Mouse (Mus musculus) yolk sac, embryonic 10.5 days (tissue): ENCODE results near the gene Osbpl11.

Source experiments
- DNase-seq: peaks from one replicate; pipeline ENCODE4 v3.0.0-alpha.2; 2017; ENCODE audit warnings: low spot score

The Osbpl11 gene

DNA sequence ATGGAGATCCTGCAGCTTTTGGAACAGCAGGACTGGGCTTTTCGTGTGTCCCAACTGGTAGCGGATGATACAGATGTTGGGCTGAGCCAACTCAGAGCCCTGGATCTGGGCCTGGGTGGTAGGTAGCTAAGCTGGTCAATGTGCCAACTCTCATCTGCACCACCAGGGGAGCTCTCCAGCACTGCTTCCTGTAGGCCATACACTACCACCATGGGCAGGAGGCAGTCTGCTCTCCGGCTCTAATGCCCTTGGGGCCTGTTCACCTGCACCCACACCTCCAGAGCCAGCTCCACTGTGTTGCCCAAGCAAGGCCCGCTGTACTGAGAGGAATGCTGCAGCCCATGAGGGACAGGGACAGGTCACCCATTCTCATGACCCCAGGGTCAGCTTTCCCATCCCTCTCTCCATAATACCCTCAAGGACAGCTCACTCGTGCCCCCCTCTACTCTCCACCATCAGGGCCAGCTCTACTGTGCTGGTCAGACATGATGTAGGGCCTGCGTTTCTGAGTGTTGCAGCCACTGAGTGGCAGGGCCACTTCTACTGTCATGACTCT lies 59.3 kb downstream of the Osbpl11 start:
- DNase-seq, result no peak

GRCm38 (mm10) chr16:33244933-33245470 lies 60.1 kb downstream of the Osbpl11 start:
- DNase-seq, result no peak

GRCm38 (mm10) chr16:33246526-33246925 lies 61.7 kb downstream of the Osbpl11 start:
- no peak for DNase-seq

DNA sequence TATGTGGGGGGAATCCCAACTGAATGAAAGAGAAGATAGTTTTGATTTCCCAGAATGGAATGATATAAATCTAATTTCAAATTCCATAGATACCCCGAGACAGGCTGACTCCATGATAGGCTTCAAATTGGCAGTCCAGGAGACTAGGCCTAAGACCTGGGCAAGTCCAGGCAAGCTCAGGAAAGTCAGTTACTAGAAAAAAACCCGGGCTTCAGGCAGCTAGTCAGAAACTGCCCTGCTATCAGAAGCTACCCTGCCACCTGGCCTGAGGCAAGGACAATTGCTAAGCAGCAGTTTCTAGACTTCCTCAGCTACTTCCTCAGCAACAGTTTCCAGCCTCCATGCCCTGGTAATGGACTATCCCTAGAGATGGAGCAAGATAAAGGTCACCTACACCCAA lies 62.1 kb downstream of the Osbpl11 start:
- no peak for DNase-seq

GRCm38 (mm10) chr16:33250651-33251120 lies 65.8 kb downstream of the Osbpl11 start:
- DNase-seq, result no peak

DNA sequence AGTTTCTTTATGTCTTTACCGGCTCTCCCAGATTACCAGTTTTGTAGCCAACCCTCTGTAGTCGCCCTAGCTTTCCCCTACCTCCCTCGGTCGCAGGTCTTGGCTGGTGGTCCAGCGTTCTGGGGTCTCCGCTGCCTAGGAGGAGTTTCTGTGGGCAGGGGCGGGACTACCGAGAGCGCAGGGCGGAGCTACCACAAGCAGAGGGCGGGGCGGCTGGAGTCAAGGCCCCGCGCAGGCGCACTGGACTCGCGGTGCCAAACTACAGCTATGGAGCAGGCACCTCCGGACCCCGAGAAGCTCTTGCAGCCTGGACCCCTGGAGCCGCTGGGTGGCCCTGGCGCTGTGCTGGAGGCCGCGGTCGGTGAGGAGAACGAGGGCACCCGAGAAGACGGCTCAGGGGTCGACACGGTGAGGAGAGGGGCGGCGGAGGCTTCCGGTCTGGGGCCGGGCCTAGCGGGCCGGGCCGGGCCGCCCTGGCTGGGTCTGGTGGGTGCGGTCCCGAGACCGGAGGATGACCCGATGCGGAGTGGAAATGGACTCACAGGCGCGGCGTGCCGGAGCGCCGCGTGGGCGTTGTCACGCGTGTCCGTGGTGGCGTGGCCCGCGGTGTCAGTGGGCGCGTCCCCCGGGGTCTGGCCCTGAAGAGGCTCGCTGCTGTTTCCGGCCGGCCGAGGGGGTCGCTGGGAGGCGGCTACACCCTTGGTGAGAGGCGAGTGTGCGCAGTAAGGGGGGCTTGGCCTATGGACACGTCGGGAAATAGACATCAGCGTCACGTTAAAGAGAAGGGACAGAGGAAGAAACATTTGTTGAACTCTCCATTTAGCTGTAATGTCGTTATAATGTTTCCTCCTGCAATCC lies 66.6 kb downstream of the Osbpl11 start, which contains the start of gene Snx4:
Gene Snx4, plus strand, starts transcription at position 249 of the 858 bp plus-strand sequence.
- DNase-seq, result peak; percentile 95

GRCm38 (mm10) chr16:33255601-33256000 lies 70.7 kb downstream of the Osbpl11 start:
- DNase-seq, result no peak

DNA sequence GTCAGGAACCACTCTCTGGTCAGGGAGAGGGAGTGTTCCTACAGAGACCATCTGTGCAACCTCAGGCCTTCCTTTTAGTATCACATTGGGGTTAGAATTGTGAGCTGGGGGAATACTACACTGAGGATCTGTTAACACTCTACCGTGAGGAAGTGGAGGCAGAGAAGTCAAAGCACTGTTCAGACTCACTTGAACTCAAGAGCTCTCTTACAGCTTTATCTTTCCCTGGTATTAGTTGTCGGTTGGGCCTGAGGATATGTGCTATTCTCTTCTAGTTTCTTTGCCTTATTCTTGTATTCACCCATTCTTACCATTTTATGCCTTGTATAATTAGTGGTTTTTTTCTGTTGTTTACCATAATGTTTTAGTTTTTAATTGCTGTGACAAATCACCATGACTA lies 73.7 kb downstream of the Osbpl11 start:
- DNase-seq, result no peak

GRCm38 (mm10) chr16:33259824-33260223 lies 75.0 kb downstream of the Osbpl11 start:
- DNase-seq, result no peak

- no peak for DNase-seq
Measured at GRCm38 (mm10) chr16:33260825-33261224, 76.0 kb downstream of the Osbpl11 start.

GRCm38 (mm10) chr16:33261584-33262061 lies 76.8 kb downstream of the Osbpl11 start:
- no peak for DNase-seq

GRCm38 (mm10) chr16:33262096-33262495 lies 77.2 kb downstream of the Osbpl11 start:
- DNase-seq, result no peak

- no peak for DNase-seq
Measured at GRCm38 (mm10) chr16:33267616-33268253, 82.9 kb downstream of the Osbpl11 start.

- DNase-seq, result no peak
Measured at GRCm38 (mm10) chr16:33271824-33272223, 87.0 kb downstream of the Osbpl11 start.

DNA sequence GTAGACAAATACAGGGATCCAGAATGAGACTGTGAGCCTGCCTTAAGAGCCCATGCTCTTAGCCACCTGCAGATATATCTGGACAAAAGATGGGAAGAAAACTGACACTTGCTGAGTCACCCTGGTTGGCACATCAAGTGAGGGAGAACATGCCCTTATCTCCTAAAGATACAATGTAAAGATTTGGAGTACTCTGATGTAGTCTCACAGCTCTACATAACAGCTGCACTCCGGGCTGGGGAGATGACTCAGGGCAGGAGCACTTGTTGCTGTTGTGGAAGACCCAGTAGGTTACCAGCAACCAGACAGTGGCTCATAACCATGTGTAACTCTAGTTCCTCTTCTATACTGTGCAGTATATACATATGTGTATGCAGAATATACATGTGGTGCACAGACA lies 98.2 kb downstream of the Osbpl11 start:
- DNase-seq, result no peak

- DNase-seq, result no peak
Measured at GRCm38 (mm10) chr16:33288536-33288935, 103.7 kb downstream of the Osbpl11 start.

DNA sequence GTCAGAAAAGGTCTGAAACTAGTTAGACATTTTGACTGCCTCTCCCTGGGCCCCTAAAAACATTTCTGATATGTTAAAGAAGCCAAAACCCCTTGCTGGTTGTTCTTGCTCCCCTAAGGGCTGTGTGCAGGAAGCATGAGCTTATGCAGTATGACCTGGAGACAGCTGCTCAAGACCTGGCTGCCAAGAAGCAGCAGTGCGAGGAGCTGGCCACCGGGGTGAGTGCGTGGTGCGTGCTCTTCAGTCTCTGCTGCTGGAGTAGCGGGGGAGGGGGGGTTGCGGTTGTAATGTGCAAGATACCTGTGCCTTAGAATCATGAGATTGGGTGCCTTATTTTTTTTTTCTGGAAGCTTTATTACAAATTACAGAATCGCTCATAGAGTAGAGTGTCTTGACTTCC lies 105.1 kb downstream of the Osbpl11 start:
- DNase-seq, result no peak

- no peak for DNase-seq
Measured at GRCm38 (mm10) chr16:33292241-33292640, 107.4 kb downstream of the Osbpl11 start.
